Mouse (Mus musculus) forebrain, embryonic 10.5 days (tissue): ENCODE data around the gene Selenom. TPM values are rescaled to one million over a fixed set of nuclear protein-coding genes. Genes with fewer than 3 reads are reported as not detected.
A peak's percentile ranks its signal among the peaks of the same experiment; 100 is the strongest.

Experiments
- DNase-seq: peaks from one replicate; pipeline ENCODE4 v3.0.0-alpha.2; 2017; ENCODE audit warnings: low spot score; ENCODE audit errors: extremely low spot score
- H3K27ac ChIP-seq: fragments of 300-500 bp; sonication (generic); 2 replicates; pipeline ENCODE4 v1.5.1; 2016; ENCODE audit warnings: mild to moderate bottlenecking
- H3K27me3 ChIP-seq: fragments of 300-500 bp; sonication (generic); 2 replicates; pipeline ENCODE4 v1.6.1; 2016; ENCODE audit warnings: mild to moderate bottlenecking; ENCODE audit not compliant: poor library complexity, severe bottlenecking
- H3K36me3 ChIP-seq: fragments of 300-500 bp; sonication (generic); replicated peaks from 2 replicates; pipeline ENCODE4 v1.6.1; 2016; ENCODE audit warnings: mild to moderate bottlenecking, moderate library complexity
- H3K4me1 ChIP-seq: fragments of 300-500 bp; sonication (generic); 2 replicates; pipeline ENCODE4 v1.6.1; 2016
- H3K4me3 ChIP-seq: fragments of 300-500 bp; sonication (generic); 2 replicates; pipeline ENCODE4 v1.5.1; 2016; ENCODE audit warnings: mild to moderate bottlenecking, moderate library complexity
- H3K9me3 ChIP-seq: fragments of 300-500 bp; sonication (generic); 2 replicates; pipeline ENCODE4 v1.6.1; 2016; ENCODE audit warnings: mild to moderate bottlenecking, moderate library complexity
- WGBS: fragments of 180-500 bp; shearing (Covaris S2); methylation state at CpG from one replicate; pipeline ENCODE4 v1.1.7; 2016; 5-methylcytosine and 5-hydroxymethylcytosine counted together
- polyA plus RNA-seq: library from polyadenylated mRNA; unstranded; fragments of >200 nt; fragmentation: Nextera tagmentation; extraction: Ambion mirVana; gene quantifications from 2 replicates; pipeline ENCODE4 v1.2.1, GENCODE M21; 2016

Selenom gene
- polyA plus RNA-seq, 1 experiment from 2014 or later = 37.9 TPM

- no peaks in the 10 kb centered on the region for H3K9me3 ChIP-seq
- H3K27me3 ChIP-seq = no peaks in the 10 kb centered on the region
- 0 out of 2 replicates have a peak overlapping the region, but pooled peaks have one; percentile 12 for H3K27ac ChIP-seq
- H3K36me3 ChIP-seq = peaks cover 30% of the 10 kb centered on the region
- WGBS = 90% methylated on average over 5 of the region's 5 CpGs
- no peak for DNase-seq
- H3K4me3 ChIP-seq = peak overlapping the region; percentile 62; the same call in 1 of the 2 replicates
- H3K4me1 ChIP-seq = peaks cover 48% of the 10 kb centered on the region
Observed at GRCm38 (mm10) chr11:3536745-3537333, 22.4 kb downstream of the Selenom start.

- Histone ChIP-seq H3K9me3 (no peaks in the 10 kb centered on the region), H3K4me1 (peaks cover 48% of the 10 kb centered on the region), H3K27ac (no peak overlapping the region), H3K4me3 (peak overlapping the region; percentile 70; the same call in 1 of the 2 replicates), H3K27me3 (no peaks in the 10 kb centered on the region), H3K36me3 (peaks cover 22% of the 10 kb centered on the region)
- 92% methylated on average over 3 of the region's 3 CpGs for WGBS
- no peak for DNase-seq
Observed at GRCm38 (mm10) chr11:3537711-3538110, 23.2 kb downstream of the Selenom start.

- Histone ChIP-seq H3K36me3 (peaks cover 15% of the 10 kb centered on the region), H3K27me3 (no peaks in the 10 kb centered on the region), H3K9me3 (no peaks in the 10 kb centered on the region), H3K4me1 (peaks cover 48% of the 10 kb centered on the region), H3K4me3 (peak overlapping the region; percentile 70), H3K27ac (peak overlapping the region; percentile 89)
- WGBS = 69% methylated on average over 4 of the region's 4 CpGs
- no peak for DNase-seq
Observed at GRCm38 (mm10) chr11:3538341-3538740, 23.9 kb downstream of the Selenom start.

GRCm38 (mm10) chr11:3539111-3539825 lies 24.8 kb downstream of the Selenom start:
- peak overlapping the region; percentile 70 for H3K4me3 ChIP-seq
- peaks cover 9% of the 10 kb centered on the region for H3K36me3 ChIP-seq
- DNase-seq = peak; percentile 89
- no peaks in the 10 kb centered on the region for H3K27me3 ChIP-seq
- no peaks in the 10 kb centered on the region for H3K9me3 ChIP-seq
- H3K4me1 ChIP-seq = peaks cover 48% of the 10 kb centered on the region
- 5% methylated on average over 33 of the region's 33 CpGs for WGBS
- peak overlapping the region; percentile 89 for H3K27ac ChIP-seq

- WGBS = 86% methylated on average over 4 of the region's 4 CpGs
- H3K4me1 ChIP-seq = peaks cover 43% of the 10 kb centered on the region
- peaks cover 5% of the 10 kb centered on the region; the same call in 1 of the 2 replicates for H3K9me3 ChIP-seq
- peaks cover 6% of the 10 kb centered on the region for H3K36me3 ChIP-seq
- H3K4me3 ChIP-seq = peak overlapping the region; percentile 70
- no peaks in the 10 kb centered on the region for H3K27me3 ChIP-seq
- H3K27ac ChIP-seq = peak overlapping the region; percentile 89; the same call in 1 of the 2 replicates
- no peak for DNase-seq
Observed at GRCm38 (mm10) chr11:3539826-3540196, 25.3 kb downstream of the Selenom start.

- H3K27ac ChIP-seq = peak within 1 kb of the TSS; percentile 89
- peak within 1 kb of the TSS; percentile 70 for H3K4me3 ChIP-seq
- H3K27me3 ChIP-seq = no peaks in the 10 kb centered on the region
- peaks cover 38% of the 10 kb centered on the region for H3K4me1 ChIP-seq
- H3K9me3 ChIP-seq = peaks cover 5% of the 10 kb centered on the region; the same call in 1 of the 2 replicates
- 95% methylated on average over 23 of the region's 23 CpGs for WGBS
- DNase-seq = no peak
- peaks cover 6% of the 10 kb centered on the region for H3K36me3 ChIP-seq
Observed at GRCm38 (mm10) chr11:3540451-3541085, 26.1 kb downstream of the Selenom start, which contains the start of gene Smtn. Gene Smtn, minus strand, starts transcription at chr11:3540612.

- no peak overlapping the region for H3K27ac ChIP-seq
- 79% methylated on average over 3 of the region's 3 CpGs for WGBS
- H3K9me3 ChIP-seq = peaks cover 5% of the 10 kb centered on the region; the same call in 1 of the 2 replicates
- H3K27me3 ChIP-seq = no peaks in the 10 kb centered on the region
- DNase-seq = no peak
- no peak overlapping the region for H3K4me3 ChIP-seq
- H3K36me3 ChIP-seq = peaks cover 2% of the 10 kb centered on the region
- peaks cover 34% of the 10 kb centered on the region for H3K4me1 ChIP-seq
Observed at GRCm38 (mm10) chr11:3541932-3542331, 27.4 kb downstream of the Selenom start.

- 58% methylated on average over 5 of the region's 5 CpGs for WGBS
- DNase-seq = no peak
- no peaks in the 10 kb centered on the region for H3K27me3 ChIP-seq
- H3K36me3 ChIP-seq = no peaks in the 10 kb centered on the region
- no peak overlapping the region for H3K27ac ChIP-seq
- peaks cover 5% of the 10 kb centered on the region; the same call in 1 of the 2 replicates for H3K9me3 ChIP-seq
- H3K4me3 ChIP-seq = no peak overlapping the region
- peaks cover 25% of the 10 kb centered on the region for H3K4me1 ChIP-seq
Observed at GRCm38 (mm10) chr11:3543001-3543400, 28.5 kb downstream of the Selenom start.

- Histone ChIP-seq H3K4me1 (peaks cover 16% of the 10 kb centered on the region), H3K36me3 (no peaks in the 10 kb centered on the region), H3K27ac (no peak overlapping the region), H3K27me3 (no peaks in the 10 kb centered on the region), H3K4me3 (no peak overlapping the region), H3K9me3 (peaks cover 5% of the 10 kb centered on the region; the same call in 1 of the 2 replicates)
- DNase-seq = no peak
- WGBS = 97% methylated on average over 5 of the region's 5 CpGs
Observed at GRCm38 (mm10) chr11:3544409-3544808, 29.9 kb downstream of the Selenom start.

GRCm38 (mm10) chr11:3545531-3546241 lies 31.2 kb downstream of the Selenom start:
- no peaks in the 10 kb centered on the region for H3K36me3 ChIP-seq
- no peaks in the 10 kb centered on the region for H3K27me3 ChIP-seq
- peaks cover 12% of the 10 kb centered on the region for H3K4me1 ChIP-seq
- no peak overlapping the region for H3K4me3 ChIP-seq
- 20% methylated on average over 9 of the region's 9 CpGs for WGBS
- no peak overlapping the region for H3K27ac ChIP-seq
- H3K9me3 ChIP-seq = peaks cover 5% of the 10 kb centered on the region; the same call in 1 of the 2 replicates
- no peak for DNase-seq

- no peak overlapping the region for H3K4me3 ChIP-seq
- H3K27ac ChIP-seq = no peak overlapping the region
- H3K9me3 ChIP-seq = peaks cover 5% of the 10 kb centered on the region; the same call in 1 of the 2 replicates
- no peaks in the 10 kb centered on the region for H3K27me3 ChIP-seq
- peaks cover 12% of the 10 kb centered on the region for H3K4me1 ChIP-seq
- no peaks in the 10 kb centered on the region for H3K36me3 ChIP-seq
- 22% methylated on average over 1 of the region's 1 CpGs for WGBS
- no peak for DNase-seq
Observed at GRCm38 (mm10) chr11:3546242-3546562, 31.7 kb downstream of the Selenom start.

- peaks cover 5% of the 10 kb centered on the region; the same call in 1 of the 2 replicates for H3K9me3 ChIP-seq
- 90% methylated on average over 2 of the region's 2 CpGs for WGBS
- H3K36me3 ChIP-seq = no peaks in the 10 kb centered on the region
- H3K4me1 ChIP-seq = peaks cover 12% of the 10 kb centered on the region
- H3K27me3 ChIP-seq = no peaks in the 10 kb centered on the region
- H3K27ac ChIP-seq = no peak overlapping the region
- DNase-seq = no peak
- H3K4me3 ChIP-seq = no peak overlapping the region
Observed at GRCm38 (mm10) chr11:3547047-3547446, 32.6 kb downstream of the Selenom start.
